ENCODE assay signal across 8 mouse cellular contexts in genomic region chr17:6970334-6970733, GRCm38 (mm10). TPM values are rescaled to one million over a fixed set of nuclear protein-coding genes. Genes with fewer than 3 reads are reported as not detected.
DNase-seq lines count a peak whose midpoint lies in the region; ATAC-seq and TF ChIP-seq lines count a peak whose summit lies in the region.
"Not testable (repeated sequence)": the region's sequence is repeated elsewhere in the genome, so short reads cannot be mapped to it uniquely, and the experiment has no call there.

Rnaset2b (plus strand) TSS chr17:6970634.

- H3K27me3 ChIP-seq in embryonic facial prominence, embryonic 10.5 days (replicated peaks; ENCODE audit: low read depth, poor library complexity, severe bottlenecking); kidney, embryonic 15.5 days; limb, embryonic 11.5 days (ENCODE audit: control insufficient read depth, insufficient read depth, low read length); megakaryocyte, embryonic 14.5 days (replicated peaks); small intestine, adult 2 months (ENCODE audit: control insufficient read depth, insufficient read depth, low read length): not testable (repeated sequence)

- H3K4me2 ChIP-seq in kidney, embryonic 15.5 days; limb, embryonic 11.5 days (ENCODE audit: low read depth, severe bottlenecking): not testable (repeated sequence)

- 88% methylated on average over 1 of the region's 8 CpGs for WGBS in embryonic facial prominence, embryonic 10.5 days
- WGBS in kidney, embryonic 15.5 days, result 83% methylated on average over 1 of the region's 8 CpGs
- WGBS in limb, embryonic 11.5 days, result no CpG with 5 or more reads among the region's 8 CpGs
- WGBS in small intestine, adult 2 months, result 100% methylated on average over 1 of the region's 8 CpGs

- not testable (repeated sequence) for H3K9me3 ChIP-seq in ES-E14 (ENCODE audit: control insufficient read depth, insufficient read depth, low read depth, low read length); embryonic facial prominence, embryonic 10.5 days; kidney, embryonic 15.5 days (replicated peaks); limb, embryonic 11.5 days (ENCODE audit: control insufficient read depth, low read length); megakaryocyte, embryonic 14.5 days

- H3K36me3 ChIP-seq in ES-E14 (ENCODE audit: control insufficient read depth, insufficient read depth, low read length, poor library complexity, severe bottlenecking); embryonic facial prominence, embryonic 10.5 days (replicated peaks); kidney, embryonic 15.5 days; limb, embryonic 11.5 days (ENCODE audit: control insufficient read depth, insufficient read depth, low read length); megakaryocyte, embryonic 14.5 days (replicated peaks; ENCODE audit: low read length); small intestine, adult 2 months (ENCODE audit: control insufficient read depth, insufficient read depth, low read length): not testable (repeated sequence)

- not testable (repeated sequence) for DNase-seq in ES-E14 (ENCODE audit: low read depth, low spot score); embryonic facial prominence, embryonic 10.5 days (ENCODE audit: low spot score); gastrocnemius, adult 8-10 months (ENCODE audit: low spot score in 2 of 2); heart, postnatal 14 days; limb, embryonic 11.5 days (ENCODE audit: low spot score)

- H3K4me3 ChIP-seq in ES-E14 (ENCODE audit: insufficient read depth in 1 of 2, low read depth in 1 of 2, low read length in 2 of 2, poor library complexity in 1 of 2, severe bottlenecking in 1 of 2); embryonic facial prominence, embryonic 10.5 days; kidney, embryonic 15.5 days (replicated peaks); limb, embryonic 11.5 days (ENCODE audit: low read depth, low read length); megakaryocyte, embryonic 14.5 days (replicated peaks); small intestine, adult 2 months (ENCODE audit: low read depth, low read length): not testable (repeated sequence)

- ATAC-seq in kidney, embryonic 15.5 days (replicated peaks; ENCODE audit: low FRiP score), result 0 out of 2 replicates have a peak, but pooled peaks have one; percentile 31
- not testable (repeated sequence) for ATAC-seq in limb, embryonic 11.5 days (ENCODE audit: insufficient number of reproducible peaks, low FRiP score, low TSS enrichment, low read depth)

- TF ChIP-seq CTCF in small intestine, adult 2 months (IDR thresholded peaks at IDR 0.05; ENCODE audit: extremely low read depth, insufficient read length, insufficient replicate concordance, low read depth, low read length), result not testable (repeated sequence)

- H3K4me1 ChIP-seq in ES-E14 (ENCODE audit: control insufficient read depth in 2 of 2, insufficient read depth in 2 of 2, low read length in 2 of 2, poor library complexity in 1 of 2); embryonic facial prominence, embryonic 10.5 days; kidney, embryonic 15.5 days; limb, embryonic 11.5 days (ENCODE audit: control insufficient read depth, insufficient read depth, low read length); megakaryocyte, embryonic 14.5 days; small intestine, adult 2 months (ENCODE audit: control insufficient read depth, insufficient read depth, insufficient read length, low read length): not testable (repeated sequence)

- H3K9ac ChIP-seq in ES-E14 (ENCODE audit: insufficient read depth, low read depth, low read length, poor library complexity, severe bottlenecking); kidney, embryonic 15.5 days; limb, embryonic 11.5 days (ENCODE audit: low read length): not testable (repeated sequence)

- TF ChIP-seq POLR2A in small intestine, adult 2 months (IDR thresholded peaks at IDR 0.05; ENCODE audit: low read depth, low read length), result not testable (repeated sequence)

- intact Hi-C loops in heart, postnatal 14 days (cut with DNase I), result not testable (repeated sequence)

- not testable (repeated sequence) for H3K27ac ChIP-seq in ES-E14 (ENCODE audit: insufficient read depth, low read depth, low read length, poor library complexity, severe bottlenecking); embryonic facial prominence, embryonic 10.5 days (replicated peaks); kidney, embryonic 15.5 days; limb, embryonic 11.5 days (replicated peaks; ENCODE audit: low read depth, low read length); small intestine, adult 2 months (ENCODE audit: insufficient read depth, low read depth, low read length)

- in situ Hi-C loops in ES-E14 (cut with MboI; ENCODE audit: low sequenced_read_pairs in 2 of 2, unreplicated experiment in 2 of 2), result loop anchor here in 1 of 2 experiments (25.0 kb wide), 1 partner anchor 967 kb away; the partner anchor contains the start of genes Rsph3a and Tagap

RNA-seq across cellular contexts. Expression of gene Rnaset2b, which starts in this region (rescaled TPM):
- total RNA-seq in ES-E14 (2012; rRNA removed), result 48.5 and 49.0 TPM in 2 replicates
- polyA plus RNA-seq in embryonic facial prominence, embryonic 10.5 days (2016; fragmentation: Nextera tagmentation; extraction: Ambion mirVana), result 120 and 126 TPM in 2 replicates
- 100 to 1,000 TPM; 114 to 128 (median 121) TPM for total RNA-seq in gastrocnemius, adult 8-10 months (2022)
- 100 to 1,000 TPM; 172 to 175 TPM for total RNA-seq in heart, postnatal 14 days (2021)
- polyA plus RNA-seq in kidney, embryonic 15.5 days (2015; fragmentation: Nextera tagmentation; extraction: Ambion mirVana), result 287 and 291 TPM in 2 replicates
- 144 and 161 TPM in 2 replicates for polyA plus RNA-seq in limb, embryonic 11.5 days (2014; fragmentation: Nextera tagmentation; extraction: Ambion mirVana)
- polyA plus RNA-seq in megakaryocyte, embryonic 14.5 days (2012; ENCODE audit: insufficient read depth, low replicate concordance), result 274 and 598 TPM in 2 replicates
- 55.4 and 58.7 TPM in 2 replicates for polyA plus RNA-seq in small intestine, adult 2 months (2012; rRNA removed)
